Mouse (Mus musculus): Measurements from ENCODE around the gene Gm45261. TPM values are rescaled to one million over a fixed set of nuclear protein-coding genes. Genes with fewer than 3 reads are reported as not detected.

The Gm45261 gene
- not detected for total RNA-seq (2021)

DNA sequence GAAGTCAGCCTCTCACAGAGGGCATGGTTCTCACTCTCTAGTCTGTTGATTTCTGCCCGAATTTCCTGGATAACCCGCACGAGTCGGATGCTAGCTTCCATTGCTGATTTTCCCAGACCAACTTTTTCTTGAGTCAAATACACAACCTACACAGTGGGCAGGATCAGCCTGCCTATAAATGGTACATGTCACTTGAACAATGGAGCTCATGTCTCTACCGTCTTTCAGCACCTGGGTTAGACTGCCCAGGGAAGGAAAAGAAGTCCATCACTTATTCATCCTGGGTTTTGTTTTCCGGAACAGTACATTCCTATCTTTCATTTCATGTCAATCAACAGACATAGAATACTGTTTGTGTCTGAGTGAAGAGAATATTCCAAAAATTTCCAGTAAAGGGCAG is at the start of gene Gm45261:
Gene Gm45261 (minus strand): TSS at position 101 of the 400 bp plus-strand sequence.
- intact Hi-C loops (cut with DNase I), result no loop called here
- DNase-seq (ENCODE audit: extremely low spot score in 1 of 2, low spot score in 2 of 2), result no peak

DNA sequence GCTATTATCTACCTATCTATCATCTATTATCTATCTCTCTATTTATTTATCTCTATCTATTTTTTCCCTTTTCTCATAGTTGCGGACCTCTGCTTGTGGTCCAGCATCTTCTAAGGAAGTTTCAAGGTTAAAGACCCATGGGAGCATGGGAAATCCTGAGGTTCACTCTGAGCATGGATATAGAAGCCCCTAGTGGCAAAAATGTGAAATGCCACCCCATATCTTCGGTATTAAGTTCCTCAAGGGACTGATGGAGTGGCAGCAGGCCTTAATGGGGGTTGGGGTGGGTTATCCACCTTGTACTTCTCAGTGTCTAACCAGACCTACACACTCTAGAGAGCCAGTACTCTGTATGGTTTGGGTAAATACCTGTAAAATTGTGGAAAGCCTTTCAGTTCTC is 43.5 kb upstream of the Gm45261 start:
- intact Hi-C loops (cut with DNase I), result no loop called here

DNA sequence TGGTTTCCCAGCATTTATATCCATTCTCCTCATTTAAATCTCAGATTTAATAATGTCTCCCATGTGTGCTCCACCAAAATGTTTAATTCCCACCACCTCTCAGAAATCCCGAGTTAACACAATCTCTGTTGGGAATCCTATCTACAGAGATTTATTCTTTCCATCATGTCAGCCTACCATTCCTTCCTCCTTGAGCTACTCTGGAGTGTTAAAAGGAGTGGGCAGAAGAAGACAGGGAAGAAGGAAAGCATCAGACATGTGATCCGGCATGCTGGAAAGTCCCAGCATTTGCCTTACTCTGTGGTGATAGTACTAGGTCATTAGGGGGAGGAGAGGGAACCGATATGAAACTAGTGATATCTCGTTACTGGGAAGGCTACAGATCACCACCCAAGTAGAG is 42.8 kb upstream of the Gm45261 start:
- intact Hi-C loops (cut with DNase I), result no loop called here

More for the DNA sequence above, 43.5 kb upstream of the Gm45261 start:
- DNase-seq (ENCODE audit: extremely low spot score in 1 of 2, low spot score in 2 of 2), result no peak

DNA sequence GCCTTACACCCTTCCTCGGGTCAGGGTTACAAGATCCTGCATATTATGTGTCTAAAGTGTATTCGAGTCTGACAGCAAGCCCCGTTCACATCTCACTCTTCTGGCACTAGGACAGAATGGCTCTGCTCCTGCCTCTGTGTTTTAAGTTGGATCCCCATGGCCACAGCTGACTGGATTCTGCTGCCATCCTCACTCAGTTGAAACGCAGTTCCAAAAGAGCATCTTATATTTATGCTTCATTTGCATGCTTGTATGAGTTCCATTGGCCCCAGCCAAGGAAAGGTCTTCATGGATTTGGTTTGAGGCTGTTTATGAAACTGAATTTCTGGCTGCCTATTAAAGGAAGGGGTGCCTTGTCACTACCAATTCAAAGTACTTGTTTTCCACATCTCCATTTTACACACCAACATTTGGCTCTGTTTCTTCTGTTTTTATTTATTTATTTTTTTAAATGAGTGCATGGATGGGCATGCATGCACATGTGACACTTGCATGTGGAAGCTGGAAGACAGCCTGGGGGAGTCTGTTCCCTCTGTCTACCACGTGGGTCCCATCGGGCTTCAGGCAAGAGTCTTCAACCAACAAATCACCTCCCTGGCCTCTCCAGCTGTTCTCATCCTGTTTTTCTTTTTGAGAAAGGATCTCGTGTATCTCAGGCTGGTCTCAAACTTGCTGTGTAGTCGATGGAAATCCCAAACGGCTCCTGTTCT is 41.4 kb upstream of the Gm45261 start:
- no peak for DNase-seq (ENCODE audit: extremely low spot score in 1 of 2, low spot score in 2 of 2)
- intact Hi-C loops (cut with DNase I), result no loop called here

More for the DNA sequence above, 42.8 kb upstream of the Gm45261 start:
- DNase-seq (ENCODE audit: extremely low spot score in 1 of 2, low spot score in 2 of 2), result no peak

DNA sequence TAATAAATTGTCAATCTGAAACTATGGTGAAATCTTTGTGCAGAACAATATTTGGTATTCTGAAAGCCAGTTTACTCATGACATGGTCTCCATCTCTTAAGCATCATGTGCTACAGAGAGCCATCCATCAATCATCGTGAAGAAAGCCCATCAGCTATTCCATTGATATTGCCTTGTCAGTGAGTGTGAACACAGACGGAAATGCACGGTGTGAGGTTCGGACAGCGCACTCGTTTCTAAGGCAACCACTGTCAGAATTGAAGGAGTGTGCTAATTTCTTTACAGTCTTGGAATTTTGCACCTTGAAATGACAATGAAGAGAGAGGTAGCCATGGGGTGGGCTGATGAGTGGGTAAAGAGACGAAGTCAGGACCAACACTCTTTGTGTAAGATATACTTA is 38.0 kb upstream of the Gm45261 start:
- intact Hi-C loops (cut with DNase I), result loop anchor here (10.0 kb wide), 1 partner anchor 104 kb away; no protein-coding TSS in a partner anchor
- no peak for DNase-seq (ENCODE audit: extremely low spot score in 1 of 2, low spot score in 2 of 2)

DNA sequence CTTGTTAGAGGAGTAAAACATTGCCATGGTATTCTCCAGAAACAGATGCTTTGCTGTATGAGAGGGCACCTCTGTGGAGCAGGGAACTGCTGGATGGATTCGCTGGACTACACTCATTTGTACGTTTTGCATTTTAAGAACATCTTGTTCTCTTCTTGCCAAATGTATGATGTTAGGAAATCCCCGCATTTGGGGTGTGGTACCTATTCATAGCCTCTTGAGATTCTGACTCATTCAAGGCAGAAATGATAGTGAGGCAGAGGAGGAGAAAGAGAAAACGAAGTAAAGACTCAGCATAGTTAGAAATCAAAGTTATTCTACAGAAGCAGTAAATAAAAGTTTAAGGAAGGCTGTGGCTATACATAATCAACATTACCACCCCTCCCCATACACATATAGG is 35.1 kb upstream of the Gm45261 start:
- intact Hi-C loops (cut with DNase I), result loop anchor here (10.0 kb wide), 1 partner anchor 102 kb away; no protein-coding TSS in a partner anchor
- DNase-seq (ENCODE audit: extremely low spot score in 1 of 2, low spot score in 2 of 2), result no peak

DNA sequence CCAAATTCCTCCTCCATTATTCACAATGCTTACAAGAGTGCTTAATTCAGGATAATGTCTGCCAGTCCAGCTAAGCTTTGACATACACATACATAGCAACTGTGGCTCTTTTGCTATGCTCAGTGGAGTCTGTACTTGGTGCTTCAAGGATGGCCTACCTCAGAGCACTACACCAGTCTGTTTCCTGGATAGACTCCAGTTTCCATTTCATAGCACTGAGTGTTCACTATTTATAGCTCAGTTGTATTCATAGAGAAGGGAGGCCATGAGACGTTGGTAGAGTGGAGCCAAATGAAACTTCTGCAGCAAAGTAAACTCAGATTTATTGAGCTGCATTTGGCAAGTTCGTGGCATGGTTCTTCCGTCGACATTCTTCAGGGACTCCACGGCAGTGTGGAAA is 22.2 kb upstream of the Gm45261 start:
- DNase-seq (ENCODE audit: extremely low spot score in 1 of 2, low spot score in 2 of 2), result no peak
- intact Hi-C loops (cut with DNase I), result no loop called here

DNA sequence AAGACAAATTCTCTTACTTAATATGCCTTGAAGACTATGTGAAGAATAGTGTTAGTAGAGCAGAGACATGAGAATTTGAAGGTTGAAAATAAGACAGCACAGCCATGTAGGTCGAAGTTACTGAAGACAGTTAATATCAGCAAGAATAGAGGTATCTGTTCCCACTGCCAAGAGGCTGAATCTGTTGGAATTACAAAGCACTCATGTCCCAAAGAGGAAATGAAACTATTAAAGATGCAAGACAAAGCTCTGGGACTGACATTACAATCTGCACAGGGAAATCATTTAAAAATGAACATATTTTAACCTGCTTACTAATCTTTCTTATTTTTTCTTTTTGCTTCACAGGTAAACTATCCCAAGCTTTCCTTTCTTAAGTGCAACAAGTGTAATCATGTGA is 13.7 kb upstream of the Gm45261 start:
- no peak for DNase-seq (ENCODE audit: extremely low spot score in 1 of 2, low spot score in 2 of 2)
- intact Hi-C loops (cut with DNase I), result no loop called here

DNA sequence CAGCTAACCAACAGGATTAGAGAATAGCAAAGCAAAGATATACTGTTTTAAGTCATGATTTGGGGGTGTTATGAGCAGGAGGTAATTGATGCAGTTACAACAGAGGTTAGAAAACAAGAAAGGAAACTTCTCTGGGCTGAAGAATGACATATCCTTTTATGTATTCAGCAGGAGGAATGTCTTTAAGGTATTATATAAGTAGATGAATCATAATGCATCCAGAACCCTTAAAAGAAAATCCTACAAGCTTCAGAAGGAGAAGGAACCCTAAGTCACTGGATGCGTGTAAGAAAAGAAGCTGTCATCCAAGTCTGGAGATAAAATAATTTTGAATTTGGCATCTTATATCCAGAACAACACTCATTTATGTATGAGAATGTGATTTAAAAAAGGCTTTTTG is 11.1 kb upstream of the Gm45261 start:
- no peak for DNase-seq (ENCODE audit: extremely low spot score in 1 of 2, low spot score in 2 of 2)
- intact Hi-C loops (cut with DNase I), result no loop called here

DNA sequence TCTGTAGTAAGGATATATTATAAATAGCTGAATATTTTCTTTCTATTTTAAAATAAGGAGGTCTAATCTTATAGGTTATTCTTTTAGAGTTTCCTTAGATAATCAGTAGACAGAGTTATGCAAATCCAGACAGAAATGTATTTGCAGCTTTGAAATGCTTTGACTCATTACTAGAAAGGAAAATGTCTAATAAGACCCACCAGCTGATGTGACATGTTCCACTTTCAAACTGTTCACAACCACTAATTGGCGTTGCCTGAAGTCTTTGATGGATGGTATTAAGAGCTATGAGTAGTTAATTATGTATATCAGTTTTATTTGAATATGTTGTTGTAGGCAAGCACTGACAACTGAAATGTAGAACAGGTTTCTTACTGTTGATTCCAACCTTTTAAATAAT is 1.3 kb downstream of the Gm45261 start:
- intact Hi-C loops (cut with DNase I), result no loop called here
- no peak for DNase-seq (ENCODE audit: extremely low spot score in 1 of 2, low spot score in 2 of 2)

DNA sequence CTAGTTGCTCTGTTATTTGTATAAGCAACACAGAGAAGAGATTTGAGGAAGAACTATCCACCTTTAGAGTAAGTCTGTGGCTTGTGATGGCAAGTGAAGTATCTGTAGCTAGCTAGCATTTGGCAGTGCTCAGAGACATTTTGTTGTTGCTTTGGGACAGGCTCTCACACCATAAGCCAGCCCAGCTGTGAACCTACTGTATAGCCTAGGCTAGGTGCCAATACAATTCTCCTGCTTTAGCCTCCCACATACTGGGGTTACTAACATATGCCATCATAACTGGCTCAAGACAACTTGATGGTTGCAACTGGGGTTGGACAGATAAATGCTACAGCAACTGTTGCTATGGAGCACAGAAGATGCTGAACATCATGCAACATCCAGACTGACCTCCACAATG is 1.8 kb downstream of the Gm45261 start:
- intact Hi-C loops (cut with DNase I), result no loop called here
- DNase-seq (ENCODE audit: extremely low spot score in 1 of 2, low spot score in 2 of 2), result no peak

DNA sequence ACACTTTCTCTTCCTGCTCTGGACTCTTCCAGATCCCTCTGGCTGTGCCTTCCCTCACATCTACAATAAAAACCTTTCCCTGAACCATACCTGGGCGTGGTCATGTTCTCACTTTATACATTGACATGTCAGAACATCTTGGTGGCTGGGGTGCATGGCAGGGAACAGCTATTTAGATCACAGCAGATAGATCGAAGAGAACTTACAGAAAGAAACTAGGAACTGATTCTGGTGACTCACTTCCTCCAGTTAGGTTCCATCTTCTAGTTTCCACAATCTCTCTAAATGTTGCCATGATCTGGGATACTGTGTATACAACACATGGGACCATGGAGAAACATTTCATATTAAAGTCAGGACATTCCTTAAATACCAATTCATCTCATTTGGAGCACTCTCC is 7.3 kb downstream of the Gm45261 start:
- intact Hi-C loops (cut with DNase I), result no loop called here
- DNase-seq (ENCODE audit: extremely low spot score in 1 of 2, low spot score in 2 of 2), result no peak

DNA sequence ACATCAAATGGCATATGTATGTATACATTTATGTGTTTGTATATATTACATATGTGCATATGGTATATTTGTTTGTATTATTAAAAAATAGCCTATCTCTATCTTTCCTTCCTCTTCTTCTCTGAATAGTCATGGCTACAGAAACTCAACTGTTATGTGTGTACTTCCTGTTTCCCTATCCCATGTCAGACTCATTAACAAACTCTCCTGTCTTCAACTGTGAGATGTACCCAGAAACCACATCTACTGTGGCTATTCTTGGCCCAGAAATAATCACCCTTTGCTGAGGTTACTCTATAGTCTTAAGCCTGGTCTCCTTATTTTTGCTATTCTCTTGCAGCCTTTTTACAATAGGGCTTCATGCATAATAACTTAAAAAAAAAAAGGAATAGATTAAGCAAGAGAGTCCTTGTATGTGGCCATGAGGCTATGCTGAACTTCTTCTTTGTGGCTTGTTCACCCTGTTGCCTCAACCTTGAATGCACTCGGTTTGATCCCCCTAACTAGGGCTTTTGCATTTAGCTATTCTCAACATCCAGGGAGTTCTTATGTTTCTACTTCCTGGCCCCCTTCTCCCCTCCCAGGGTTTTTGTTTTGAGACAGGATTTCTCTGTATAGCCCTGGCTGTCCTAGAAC is 9.2 kb downstream of the Gm45261 start:
- intact Hi-C loops (cut with DNase I), result no loop called here
- no peak for DNase-seq (ENCODE audit: extremely low spot score in 1 of 2, low spot score in 2 of 2)

DNA sequence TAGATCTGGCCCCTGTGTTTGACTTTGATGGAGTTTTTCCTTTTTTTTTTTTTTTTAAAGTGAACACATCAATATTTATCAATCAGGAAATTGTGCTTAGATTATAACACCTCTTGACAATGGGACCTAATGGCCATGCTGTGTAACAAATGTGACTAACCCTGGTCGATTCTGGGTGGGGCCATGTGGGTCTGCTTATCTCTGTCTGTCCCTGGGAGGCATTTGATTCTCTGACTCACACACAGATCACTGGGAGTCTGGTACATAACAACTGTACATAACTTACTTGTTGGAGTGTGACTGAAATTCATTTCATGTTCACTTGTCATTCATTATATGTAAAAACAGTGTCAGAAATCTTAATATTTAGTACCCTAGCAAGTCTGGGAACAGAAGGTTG is 13.7 kb downstream of the Gm45261 start:
- DNase-seq (ENCODE audit: extremely low spot score in 1 of 2, low spot score in 2 of 2), result no peak
- intact Hi-C loops (cut with DNase I), result no loop called here

DNA sequence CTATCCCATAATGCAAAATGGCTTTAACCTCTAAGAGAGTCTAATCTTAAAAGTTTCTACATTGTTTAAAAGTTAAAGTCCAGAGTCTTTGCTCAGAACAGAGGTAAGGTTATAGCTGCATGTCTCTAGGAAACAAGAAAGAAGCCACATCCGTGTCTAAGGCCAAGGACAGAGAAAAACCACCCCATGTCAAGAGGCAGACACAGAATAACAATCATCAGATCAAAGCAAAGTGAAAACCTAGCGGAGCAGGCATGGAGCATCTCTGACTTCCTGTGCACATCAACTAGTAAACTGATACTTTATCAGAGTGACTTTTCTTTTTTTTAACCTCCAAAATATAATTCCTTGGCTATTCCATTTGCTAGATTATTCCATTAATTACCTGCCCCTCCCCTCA is 20.3 kb downstream of the Gm45261 start:
- DNase-seq (ENCODE audit: extremely low spot score in 1 of 2, low spot score in 2 of 2), result no peak
- intact Hi-C loops (cut with DNase I), result no loop called here

DNA sequence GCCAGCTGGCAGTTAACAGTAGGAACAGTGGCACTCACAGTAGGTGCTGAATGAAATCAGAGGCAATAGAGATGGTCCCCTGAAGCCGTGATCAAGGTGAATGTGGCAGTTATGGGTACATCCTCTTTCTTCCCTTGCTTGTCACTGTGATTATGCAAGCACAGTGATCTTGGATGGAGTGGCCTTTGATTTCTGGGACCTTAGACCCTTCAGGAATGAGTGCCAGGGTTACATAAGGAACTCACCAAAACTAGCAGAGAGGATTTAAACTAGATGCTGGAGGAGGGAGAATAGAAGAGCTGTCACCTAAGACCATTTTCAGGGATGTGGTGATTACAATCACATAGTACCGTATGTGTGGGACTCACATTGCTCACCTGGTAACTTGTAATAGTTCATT is 22.7 kb downstream of the Gm45261 start:
- no peak for DNase-seq (ENCODE audit: extremely low spot score in 1 of 2, low spot score in 2 of 2)
- intact Hi-C loops (cut with DNase I), result no loop called here

DNA sequence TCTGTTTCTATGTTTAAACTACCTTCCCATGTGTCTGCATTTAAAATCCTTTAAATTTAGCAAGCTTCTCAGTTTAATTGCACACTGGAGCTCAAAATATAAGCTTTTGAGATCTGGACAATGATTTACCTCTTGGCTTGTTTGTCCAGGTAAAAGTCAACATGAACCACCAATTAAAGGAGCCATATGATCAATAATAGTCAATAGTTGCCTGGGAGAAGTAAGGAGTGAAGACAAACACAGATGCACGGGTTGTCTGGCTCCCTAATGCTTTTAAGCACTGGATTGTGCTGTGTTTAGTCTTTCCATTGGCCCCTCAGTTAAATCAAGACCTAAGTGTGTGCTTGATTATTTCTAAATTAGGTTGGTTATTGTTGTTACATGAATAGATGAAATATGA is 33.3 kb downstream of the Gm45261 start:
- intact Hi-C loops (cut with DNase I), result no loop called here
- no peak for DNase-seq (ENCODE audit: extremely low spot score in 1 of 2, low spot score in 2 of 2)

DNA sequence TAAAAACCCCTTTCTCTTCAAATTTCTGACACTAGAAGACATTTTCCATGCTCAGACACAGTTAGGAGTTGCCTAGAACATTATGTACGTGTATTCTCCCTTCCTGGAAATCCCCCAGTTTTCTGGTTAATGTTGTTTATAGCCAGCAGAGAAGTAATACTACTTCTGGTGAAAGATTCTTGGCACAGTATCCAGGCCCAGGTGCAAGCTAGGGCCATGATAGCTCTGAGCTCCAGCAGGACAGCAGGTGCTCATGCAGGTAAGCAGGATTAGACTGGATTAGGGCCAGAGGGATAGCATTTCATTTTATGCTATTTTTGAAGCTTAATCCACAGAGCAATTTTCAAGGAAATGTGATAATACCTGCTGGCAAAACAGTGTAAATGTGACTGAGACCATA is 33.8 kb downstream of the Gm45261 start:
- no peak for DNase-seq (ENCODE audit: extremely low spot score in 1 of 2, low spot score in 2 of 2)
- intact Hi-C loops (cut with DNase I), result no loop called here

DNA sequence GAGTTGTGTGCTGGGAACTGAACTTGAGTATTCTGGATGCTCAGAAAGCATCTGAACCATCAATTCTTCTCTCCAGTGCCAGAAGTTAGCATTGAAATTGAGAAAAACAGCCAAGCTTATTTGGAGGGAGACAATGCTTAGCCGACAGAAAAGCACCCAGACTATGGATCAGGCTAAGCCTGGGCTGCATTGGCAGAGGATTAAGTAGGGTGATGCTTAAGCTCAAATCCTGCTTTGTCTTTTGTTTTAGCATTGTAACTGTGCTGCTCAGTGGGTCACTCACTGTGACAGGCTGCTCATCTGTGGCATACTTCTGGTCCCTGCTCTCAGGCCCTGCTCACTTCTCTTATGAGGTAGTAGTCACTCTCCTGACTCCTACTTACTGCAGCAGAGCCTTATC is 36.6 kb downstream of the Gm45261 start:
- intact Hi-C loops (cut with DNase I), result no loop called here
- no peak for DNase-seq (ENCODE audit: extremely low spot score in 1 of 2, low spot score in 2 of 2)

DNA sequence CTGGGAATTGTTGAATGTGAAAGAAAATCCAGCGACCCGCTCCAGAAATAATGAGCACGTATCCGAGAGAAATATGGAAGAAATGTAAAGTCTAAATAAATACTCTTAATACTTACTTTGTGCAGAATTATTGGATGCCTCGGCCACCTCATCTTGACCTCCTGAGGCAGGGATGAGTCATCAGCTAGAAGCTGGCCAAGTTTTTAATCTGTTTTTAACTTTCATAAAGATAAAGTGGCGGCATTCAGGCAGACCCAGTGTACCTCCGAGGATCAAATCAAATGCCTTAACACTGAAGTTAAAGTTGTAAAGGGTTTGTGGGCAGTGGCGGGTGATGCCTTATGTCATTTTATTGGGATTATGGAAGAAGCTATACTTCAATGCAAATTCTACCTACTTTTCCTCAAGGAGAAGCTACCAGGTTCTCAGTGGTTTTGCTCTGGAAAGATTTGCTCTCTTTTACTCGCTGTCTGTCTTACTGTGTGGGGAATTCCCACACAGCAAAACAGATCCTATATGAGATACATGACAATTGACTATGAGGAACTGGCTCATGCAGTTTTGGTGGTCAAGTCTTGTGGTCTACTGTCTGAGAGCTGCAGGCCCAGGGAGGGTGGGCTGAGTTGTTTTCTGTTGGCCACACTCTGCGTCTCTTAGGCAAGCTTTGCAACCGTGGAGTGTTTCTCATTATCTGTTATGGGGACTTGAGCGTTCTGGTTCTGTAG is 42.8 kb downstream of the Gm45261 start:
- no peak for DNase-seq (ENCODE audit: extremely low spot score in 1 of 2, low spot score in 2 of 2)

More for the DNA sequence above, 42.8 kb downstream of the Gm45261 start:
- intact Hi-C loops (cut with DNase I), result no loop called here
